Mouse (Mus musculus) mouse embryonic stem cell (cell line): Measurements from ENCODE around the gene Pik3r2.
"Not testable (repeated sequence)": the region's sequence is repeated elsewhere in the genome, so short reads cannot be mapped to it uniquely, and the experiment has no call there.

Experiments used
- in situ Hi-C, 2 experiments: fragments of 300-500 bp; cut with MboI; formaldehyde crosslinking; loops; 1 replicate in 1 of 2; 3 replicates in 1 of 2; pipeline ENCODE4 v1.14.3; 2019 to 2020; ENCODE audit warnings: low sequenced_read_pairs in 2 of 2, low pct_unique_long_range_greater_than_20kb in 1 of 2, mixed read lengths in 1 of 2; ENCODE audit not compliant: unreplicated experiment in 1 of 2

Pik3r2 gene

GRCm38 (mm10) chr8:70776496-70777444 is at the start of gene Pik3r2:
TSS of gene Pik3r2 (minus strand) at chr8:70776713.
- in situ Hi-C loops, result no loop called here

DNA sequence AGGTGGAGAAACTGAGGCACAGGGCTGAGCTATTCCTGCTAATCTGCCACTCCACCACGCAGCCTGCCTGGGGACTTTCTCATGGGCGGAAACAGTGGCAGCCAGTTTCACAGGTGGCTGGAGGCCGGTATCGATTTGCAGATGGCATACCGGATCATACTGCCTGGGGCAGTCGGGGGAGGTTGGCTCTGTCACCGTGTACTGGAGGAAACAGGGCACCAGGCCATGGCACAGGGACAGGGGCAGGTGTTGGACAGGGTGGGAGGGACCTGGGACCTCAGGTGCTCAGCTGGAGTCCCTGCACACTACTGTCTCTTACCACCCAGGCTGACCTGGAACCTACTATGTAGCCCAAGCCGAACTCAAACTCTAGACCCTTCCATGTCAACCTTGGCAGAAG is 49.3 kb upstream of the Pik3r2 start:
- in situ Hi-C loops, result no loop called here

- in situ Hi-C loops, result no loop called here
Observed at GRCm38 (mm10) chr8:70823802-70824201, 47.3 kb upstream of the Pik3r2 start.

DNA sequence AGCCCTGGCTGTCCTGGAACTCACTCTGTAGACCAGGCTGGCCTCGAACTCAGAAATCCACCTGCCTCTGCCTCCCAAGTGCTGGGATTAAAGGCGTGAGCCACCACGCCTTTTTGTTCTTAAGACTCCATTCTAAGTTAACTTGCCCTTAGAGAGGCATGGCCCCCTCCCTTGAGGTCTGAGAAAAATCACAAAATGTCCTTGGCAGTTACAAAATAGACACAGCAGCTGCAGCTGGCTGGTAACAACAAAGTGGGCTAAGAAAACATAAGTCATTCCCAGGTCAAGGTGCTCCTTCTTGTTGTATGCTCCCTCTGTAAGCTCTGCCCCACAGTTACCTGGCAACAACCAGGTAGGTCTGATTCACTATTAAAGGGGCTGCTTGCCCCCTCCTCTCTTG is 46.1 kb upstream of the Pik3r2 start:
- in situ Hi-C loops, result not testable (repeated sequence)

DNA sequence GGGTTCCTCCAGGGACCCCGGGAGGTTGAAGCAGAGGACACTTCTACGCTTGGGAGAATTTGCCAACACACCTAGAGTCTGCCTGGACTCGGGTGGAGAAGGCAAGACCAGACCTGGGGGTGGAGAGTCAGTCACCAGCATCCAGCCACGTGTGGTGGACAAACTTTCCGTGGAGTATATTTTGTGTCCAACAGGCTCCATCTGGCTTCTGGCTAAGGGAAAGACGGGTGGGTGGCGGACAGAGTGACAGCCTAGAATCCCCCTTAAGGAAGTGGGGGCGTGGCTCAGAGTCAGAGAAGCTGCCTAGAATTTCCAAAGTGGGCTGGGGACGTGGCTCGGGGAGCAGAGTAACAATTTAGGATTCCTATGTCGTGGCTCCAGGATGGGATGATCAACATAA is 45.5 kb upstream of the Pik3r2 start:
- in situ Hi-C loops, result no loop called here

GRCm38 (mm10) chr8:70821399-70821962 is 45.0 kb upstream of the Pik3r2 start:
- in situ Hi-C loops, result no loop called here

- in situ Hi-C loops, result no loop called here
Observed at GRCm38 (mm10) chr8:70820101-70820935, 43.8 kb upstream of the Pik3r2 start.

DNA sequence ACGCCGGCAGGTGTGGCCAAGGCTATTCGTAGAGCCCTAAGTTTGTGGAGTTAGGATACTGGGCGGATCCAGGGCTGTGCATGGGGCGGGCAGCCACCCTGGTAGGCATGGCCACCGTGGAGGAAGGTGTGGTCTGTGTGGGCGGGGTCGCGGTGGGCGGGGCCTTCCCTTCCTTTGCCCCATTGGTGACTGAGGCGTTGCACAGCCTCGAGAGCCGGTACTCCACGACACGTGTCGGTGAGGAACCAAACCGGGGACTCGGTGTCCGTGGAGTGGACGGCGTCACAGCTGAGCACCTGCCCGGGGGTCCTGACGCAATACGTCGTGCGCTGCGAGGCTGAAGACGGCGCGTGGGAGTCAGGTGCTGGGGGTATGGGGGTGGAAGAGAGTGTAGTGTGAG is 40.2 kb upstream of the Pik3r2 start:
- in situ Hi-C loops, result no loop called here

DNA sequence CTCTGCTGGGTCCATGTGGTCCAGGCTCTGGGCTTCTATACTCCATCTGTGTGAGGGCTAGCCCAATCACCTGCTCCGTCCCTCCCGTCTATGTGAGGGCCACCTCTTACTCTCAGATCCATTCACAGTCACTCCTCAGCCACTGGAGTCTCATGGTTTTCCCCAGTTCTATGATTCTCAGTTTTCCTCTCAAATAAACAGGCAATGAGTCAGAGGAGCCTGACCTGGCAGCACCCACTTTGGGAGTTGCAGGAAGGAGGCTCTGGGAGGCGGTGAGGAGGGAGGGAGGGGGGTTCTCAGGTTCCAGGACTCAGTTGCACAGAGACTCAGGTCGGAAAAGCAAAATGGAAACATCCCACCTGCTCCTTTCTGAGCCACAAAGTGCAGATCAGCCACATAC is 36.4 kb upstream of the Pik3r2 start:
- in situ Hi-C loops, result no loop called here

DNA sequence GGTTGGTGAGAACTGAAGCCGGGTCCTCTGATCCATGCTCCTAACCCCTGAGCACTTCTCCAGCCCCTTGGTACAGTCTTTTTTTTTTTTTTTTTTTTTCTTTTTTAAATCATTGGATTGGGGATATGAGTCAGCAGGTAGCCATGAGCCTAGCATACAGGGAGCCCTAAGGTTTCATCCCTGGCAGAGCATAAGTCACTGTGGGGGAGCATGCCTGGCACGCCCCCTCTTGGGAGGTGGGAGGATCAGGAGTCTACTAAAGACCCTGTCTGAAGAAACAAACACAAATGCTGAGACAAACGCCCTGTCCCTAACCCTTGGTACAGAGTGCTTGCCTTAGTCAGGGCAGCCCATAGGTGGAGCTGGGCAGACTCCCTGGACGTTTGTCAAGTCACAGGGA is 35.5 kb upstream of the Pik3r2 start:
- in situ Hi-C loops, result no loop called here

DNA sequence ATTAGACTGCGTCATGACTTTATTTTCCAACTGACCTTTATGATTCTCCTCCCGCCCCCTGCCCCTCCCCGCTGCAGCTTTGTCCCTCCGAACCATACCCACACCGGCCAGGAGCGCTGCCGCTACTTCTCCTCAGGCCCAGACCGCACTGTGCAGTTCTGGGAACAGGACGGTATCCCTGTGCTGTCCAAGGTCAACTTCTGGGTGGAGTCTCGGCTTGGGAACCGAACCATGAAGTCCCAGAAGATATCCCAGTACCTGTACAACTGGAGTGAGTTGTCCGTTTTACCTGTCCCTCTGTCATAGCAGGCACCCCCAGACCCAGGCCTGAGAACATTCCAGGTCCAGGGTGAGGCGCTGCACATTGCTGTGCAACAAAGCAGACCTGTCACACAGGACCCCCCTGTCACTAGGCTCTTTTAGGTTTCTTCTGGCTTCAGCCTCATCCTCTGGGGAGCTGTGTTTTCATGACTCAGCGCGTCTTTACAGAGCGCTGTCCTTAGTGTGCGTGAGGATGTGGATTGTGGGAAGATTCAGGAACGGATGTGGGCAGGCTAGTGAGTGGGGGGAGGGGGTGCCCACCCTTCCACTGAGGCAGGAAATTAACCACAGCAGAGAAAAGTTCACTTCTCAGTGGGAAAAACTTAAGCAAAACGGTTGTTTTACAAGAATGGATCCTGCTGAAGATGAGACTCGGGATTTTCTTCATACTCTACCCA is 34.6 kb upstream of the Pik3r2 start:
- in situ Hi-C loops, result no loop called here

- in situ Hi-C loops, result no loop called here
Observed at GRCm38 (mm10) chr8:70808955-70809701, 32.6 kb upstream of the Pik3r2 start.

DNA sequence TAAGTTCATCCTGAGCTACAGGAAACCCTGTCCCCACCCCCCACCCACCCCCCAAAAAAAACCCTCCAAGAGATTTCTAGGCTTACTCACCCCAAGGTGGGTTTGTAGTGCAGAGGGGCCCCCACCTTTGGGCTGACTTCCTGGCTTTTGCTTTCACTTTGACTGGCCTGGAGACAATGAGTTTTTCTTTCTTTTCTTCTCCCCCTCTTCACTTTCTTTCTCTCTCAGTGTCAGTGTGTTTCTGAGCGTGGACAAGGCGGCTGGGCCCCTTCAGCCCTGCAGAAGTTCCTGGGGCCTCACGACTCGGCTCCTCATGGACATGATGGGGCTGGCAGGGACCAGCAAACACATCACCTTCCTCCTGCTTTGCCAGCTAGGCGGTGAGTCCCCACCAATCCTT is 31.7 kb upstream of the Pik3r2 start, which contains the start of gene Il12rb1:
TSS of gene Il12rb1 (plus strand) at position 211 of the 400 bp plus-strand sequence.
- in situ Hi-C loops, result no loop called here

DNA sequence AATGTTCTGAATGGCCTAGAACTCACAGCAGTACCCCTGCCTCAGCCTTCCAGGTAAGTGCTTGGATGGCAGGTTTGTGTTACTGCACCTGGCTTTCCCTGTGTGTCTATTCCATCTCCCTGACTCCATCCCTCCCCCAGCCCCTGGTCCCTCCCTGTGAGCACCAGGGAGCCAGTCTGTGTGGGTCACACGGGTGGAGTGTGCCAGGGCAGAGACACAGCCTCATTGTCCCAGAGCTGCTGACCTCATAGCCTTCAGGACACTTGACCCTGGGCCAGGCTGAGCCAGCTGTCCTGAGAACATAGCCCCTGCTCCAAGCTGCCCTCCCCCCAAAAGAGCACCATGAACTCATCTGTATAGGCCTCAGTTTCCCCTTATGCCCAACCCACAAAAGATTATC is 30.8 kb upstream of the Pik3r2 start:
- in situ Hi-C loops, result no loop called here

DNA sequence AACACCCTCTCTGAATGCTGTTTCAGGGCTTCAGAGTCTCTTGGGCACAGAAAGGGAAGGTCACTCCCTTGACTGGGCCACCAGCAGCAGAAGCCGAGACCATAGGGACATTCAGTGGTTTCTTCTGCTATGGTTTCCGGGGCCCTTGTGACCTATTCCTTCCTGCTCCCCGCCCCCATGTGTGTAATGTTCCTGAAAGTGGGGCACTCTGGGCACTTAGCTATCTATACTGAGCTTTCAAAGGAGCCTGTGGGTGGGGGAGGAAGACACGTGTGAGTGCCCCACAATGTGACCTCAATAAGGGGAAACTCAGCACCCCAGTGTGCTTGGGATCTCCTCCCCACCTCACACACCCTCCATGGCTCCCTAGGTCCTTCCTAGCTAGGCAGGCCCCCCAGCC is 30.0 kb upstream of the Pik3r2 start:
- in situ Hi-C loops, result no loop called here

DNA sequence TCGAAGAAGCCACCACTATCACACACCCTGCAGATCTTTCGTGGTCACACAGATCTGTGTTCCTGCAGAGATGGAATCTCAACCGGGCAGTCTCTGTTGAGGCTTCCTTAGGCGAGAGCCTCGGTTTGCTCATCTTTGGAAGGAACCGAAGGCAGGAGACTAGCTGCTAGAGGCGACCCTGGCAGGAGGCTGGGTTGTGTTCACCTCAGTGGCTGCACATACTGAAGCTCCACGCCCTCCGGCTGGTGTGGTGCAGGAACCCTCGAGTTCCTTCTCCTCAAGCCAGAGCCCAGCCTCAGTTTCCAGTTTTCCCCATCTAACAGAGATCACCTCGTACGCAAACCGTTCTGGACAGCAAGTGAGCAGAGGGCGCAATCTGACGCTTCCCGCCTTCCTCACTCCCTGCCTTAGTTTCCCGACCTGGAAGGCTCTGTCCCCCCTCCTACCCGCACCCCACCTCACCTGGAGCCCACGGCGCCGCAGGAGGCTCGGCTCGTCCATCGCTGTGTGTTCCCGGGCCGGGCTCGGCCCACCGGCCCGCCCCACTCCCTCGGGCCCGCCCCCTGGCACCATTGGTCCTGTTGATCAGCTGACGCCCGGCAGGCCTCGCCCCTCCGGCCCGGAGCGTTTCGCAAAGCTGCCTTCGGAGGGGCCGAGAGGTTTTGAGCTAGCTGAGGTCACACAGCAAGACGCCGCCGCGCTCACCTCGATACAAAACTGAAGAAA is 28.1 kb upstream of the Pik3r2 start, which contains the start of gene Mast3:
TSS of gene Mast3 (minus strand) at position 574 of the 726 bp plus-strand sequence.
- in situ Hi-C loops, result no loop called here

DNA sequence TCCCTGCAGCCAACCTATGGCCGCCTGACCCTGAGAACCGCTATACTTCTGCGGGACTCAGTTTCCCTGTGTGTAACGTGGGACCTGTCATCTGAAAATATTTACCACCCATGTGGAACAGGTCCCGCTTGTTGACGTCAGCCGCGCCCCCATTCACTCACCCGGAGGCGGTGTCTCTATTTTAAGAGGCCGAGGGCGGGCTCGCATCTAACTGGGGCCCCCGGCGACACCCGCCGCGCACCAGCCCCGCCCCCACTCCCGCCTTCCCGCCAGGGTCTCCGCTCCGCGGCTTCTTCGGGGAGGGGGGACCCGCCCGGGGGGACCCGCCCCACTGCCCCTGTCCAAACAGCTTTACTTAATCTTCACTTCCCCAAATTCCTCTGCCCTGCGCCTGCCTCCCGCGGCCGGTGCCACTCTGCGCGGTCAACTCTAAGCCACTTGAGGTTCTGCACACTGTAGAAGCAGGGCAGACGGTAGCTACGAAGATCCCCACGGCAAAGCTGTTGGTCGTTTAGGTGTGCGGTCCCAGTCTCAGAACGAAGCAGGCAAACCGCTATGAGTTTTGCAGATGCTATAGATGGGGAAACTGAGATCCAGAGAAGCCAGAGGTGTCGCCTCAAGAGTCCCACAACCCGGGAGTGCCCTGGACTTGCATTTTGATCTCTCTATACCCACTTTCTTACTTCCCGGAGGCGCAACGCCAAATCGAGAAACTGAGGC is 27.4 kb upstream of the Pik3r2 start:
- in situ Hi-C loops, result no loop called here
